Mouse (Mus musculus) erythroblast, embryonic 14.5 days (primary cell): ENCODE measurements around the gene Camkk2.

ENCODE experiments used
- GATA1 ChIP-seq: IDR thresholded peaks from 2 replicates; pipeline ENCODE4 v1.6.1; 2012; ENCODE audit warnings: low read length, inconsistent platforms, mixed read lengths
- TAL1 ChIP-seq: IDR thresholded peaks from 3 replicates; pipeline ENCODE4 v1.6.1; 2012; ENCODE audit warnings: low read length, inconsistent platforms, mixed read lengths

- TF ChIP-seq GATA1 (no peak), TAL1 (no peak)
These were observed 23.5 kb upstream of the Camkk2 start for GRCm38 (mm10) chr5:122802706-122803105.
